Mouse (Mus musculus): Measurements from ENCODE around the gene Wdtc1. TPM values are rescaled to one million over a fixed set of nuclear protein-coding genes. Genes with fewer than 3 reads are reported as not detected.

Wdtc1 gene
- total RNA-seq (2014; rRNA removed) (47.7 and 51.9 TPM in 2 replicates), polyA plus RNA-seq (2015; fragmentation: Nextera tagmentation; extraction: Ambion mirVana) (12.8 and 14.9 TPM in 2 replicates)

DNA sequence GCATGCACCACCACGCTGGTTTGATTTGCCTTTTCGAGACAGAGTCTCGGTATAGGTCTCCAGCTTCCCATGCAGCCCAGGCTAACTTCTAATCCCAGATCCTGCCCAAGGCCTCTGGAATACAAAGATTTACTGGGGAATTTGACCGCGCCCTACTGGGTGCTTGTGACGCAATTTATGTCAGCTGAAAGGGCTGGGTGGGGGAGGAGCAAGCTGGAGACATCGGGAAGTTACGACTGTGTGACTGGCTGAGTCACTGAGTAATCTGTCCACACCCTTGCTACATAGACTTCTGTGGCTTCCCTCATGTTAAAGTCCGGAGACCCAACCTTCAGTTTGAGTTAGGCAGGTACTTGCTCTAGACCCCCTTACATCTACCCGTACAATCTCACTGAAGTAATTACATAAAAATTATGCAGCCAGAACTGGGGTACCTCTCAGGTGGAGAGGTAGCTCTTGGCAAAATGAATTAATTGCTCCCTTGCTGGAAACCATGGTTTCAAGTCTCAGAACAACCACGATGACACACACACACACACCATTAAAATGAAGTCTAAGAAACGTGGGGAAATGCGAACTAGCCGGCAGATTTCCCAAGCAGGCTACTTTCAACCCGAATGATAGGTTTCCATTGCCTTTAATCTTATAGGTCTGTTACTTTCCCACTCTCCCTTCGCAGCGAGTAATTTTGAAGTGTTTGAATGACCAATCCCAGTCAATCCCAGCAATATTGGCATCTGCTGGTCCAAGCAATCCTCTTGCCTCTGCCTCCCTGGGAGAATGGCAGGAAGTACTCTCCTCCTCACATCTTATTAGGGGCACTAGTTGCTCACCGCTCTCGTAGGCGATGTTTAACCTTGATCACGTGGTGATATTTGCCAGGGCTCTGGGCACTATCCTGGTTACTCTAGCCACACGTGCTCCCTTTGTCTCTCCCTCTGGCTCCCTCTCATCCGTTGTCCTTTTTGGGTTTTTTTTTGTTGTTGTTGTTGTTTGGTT, at the start of gene Wdtc1:
TSS of gene Wdtc1 (minus strand) at position 115 of the 999 bp plus-strand sequence.
- no peak for ATAC-seq
- no peak within 1 kb of the TSS for H3K9ac ChIP-seq (replicated peaks; ENCODE audit: low read length)
- H3K27me3 ChIP-seq (ENCODE audit: insufficient read depth, low read length), result no peaks in the 10 kb centered on the region
- no peaks in the 10 kb centered on the region for H3K9me3 ChIP-seq (ENCODE audit: low read length)
- H3K4me1 ChIP-seq (ENCODE audit: insufficient read depth, low read length), result no peaks in the 10 kb centered on the region
- no peak for DNase-seq (ENCODE audit: low spot score)
- no peaks in the 10 kb centered on the region for H3K36me3 ChIP-seq (ENCODE audit: insufficient read depth, low read length)
- H3K4me2 ChIP-seq (ENCODE audit: low read depth, low read length), result no peak within 1 kb of the TSS
- WGBS, result 89% methylated on average over 23 of the region's 23 CpGs
- H3K4me3 ChIP-seq (ENCODE audit: low read length), result no peak within 1 kb of the TSS
- TF ChIP-seq CTCF (IDR thresholded peaks at IDR 0.05; ENCODE audit: low read depth), result no peak
- no peak within 1 kb of the TSS for H3K27ac ChIP-seq

DNA sequence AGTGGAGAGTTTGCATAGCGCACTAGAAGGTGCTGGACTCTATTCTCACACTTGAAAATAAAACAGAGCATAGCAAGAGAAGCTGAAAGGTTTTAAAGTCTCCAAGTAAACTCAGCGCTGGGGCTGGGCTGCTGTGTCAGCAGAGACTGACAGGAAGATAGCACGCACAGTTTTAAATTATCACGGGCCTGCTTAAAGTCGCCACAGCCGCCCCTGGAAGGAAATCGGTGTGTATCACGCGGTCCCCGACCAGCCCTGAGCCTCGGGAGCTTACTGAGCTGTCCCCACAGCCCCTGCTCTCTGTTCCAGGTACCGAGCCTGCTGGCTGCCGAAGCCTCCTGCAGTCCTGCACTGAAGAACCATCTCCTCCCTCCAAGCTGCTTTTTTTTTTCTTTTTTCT, 48.7 kb upstream of the Wdtc1 start:
- no peaks in the 10 kb centered on the region for H3K36me3 ChIP-seq (ENCODE audit: insufficient read depth, low read length)
- no peak overlapping the region for H3K4me3 ChIP-seq (ENCODE audit: low read length)
- no peak overlapping the region for H3K4me2 ChIP-seq (ENCODE audit: low read depth, low read length)
- ATAC-seq (no peak), DNase-seq (ENCODE audit: low spot score) (no peak)
- H3K27me3 ChIP-seq (ENCODE audit: insufficient read depth, low read length), result no peaks in the 10 kb centered on the region
- TF ChIP-seq CTCF (IDR thresholded peaks at IDR 0.05; ENCODE audit: low read depth), result no peak
- no peak overlapping the region for H3K9ac ChIP-seq (replicated peaks; ENCODE audit: low read length)
- H3K4me1 ChIP-seq (ENCODE audit: insufficient read depth, low read length), result peaks cover 5% of the 10 kb centered on the region; the same call in 1 of the 2 replicates
- 62% methylated on average over 13 of the region's 13 CpGs for WGBS
- no peaks in the 10 kb centered on the region for H3K9me3 ChIP-seq (ENCODE audit: low read length)
- H3K27ac ChIP-seq, result no peak overlapping the region

DNA sequence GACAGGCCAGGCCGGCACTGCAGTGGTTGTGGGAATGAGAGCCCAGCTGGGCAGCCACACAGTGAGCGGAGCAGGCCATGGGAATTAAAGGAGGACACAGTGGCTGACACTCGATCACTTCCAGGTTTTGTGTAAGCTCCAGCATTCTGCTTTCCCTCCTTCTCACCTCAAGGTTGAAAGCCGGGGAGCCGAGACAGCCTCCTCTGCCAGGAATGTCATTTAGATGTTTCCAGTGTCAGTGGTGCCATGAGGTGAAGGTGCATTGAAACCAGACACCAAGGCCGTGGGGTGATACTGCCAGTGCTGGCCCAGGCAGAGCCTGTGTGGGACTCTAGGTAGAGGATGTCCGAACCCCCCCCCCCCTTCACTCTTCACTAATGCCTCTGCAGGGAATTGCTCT, 46.8 kb upstream of the Wdtc1 start:
- no peaks in the 10 kb centered on the region for H3K27me3 ChIP-seq (ENCODE audit: insufficient read depth, low read length)
- peaks cover 15% of the 10 kb centered on the region for H3K4me1 ChIP-seq (ENCODE audit: insufficient read depth, low read length)
- H3K4me2 ChIP-seq (ENCODE audit: low read depth, low read length), result no peak overlapping the region
- WGBS, result 77% methylated on average over 7 of the region's 7 CpGs
- DNase-seq (ENCODE audit: low spot score) (no peak), ATAC-seq (no peak)
- no peak overlapping the region for H3K4me3 ChIP-seq (ENCODE audit: low read length)
- H3K9me3 ChIP-seq (ENCODE audit: low read length), result no peaks in the 10 kb centered on the region
- H3K9ac ChIP-seq (replicated peaks; ENCODE audit: low read length), result no peak overlapping the region
- no peak overlapping the region for H3K27ac ChIP-seq
- H3K36me3 ChIP-seq (ENCODE audit: insufficient read depth, low read length), result no peaks in the 10 kb centered on the region
- no peak for TF ChIP-seq CTCF (IDR thresholded peaks at IDR 0.05; ENCODE audit: low read depth)

DNA sequence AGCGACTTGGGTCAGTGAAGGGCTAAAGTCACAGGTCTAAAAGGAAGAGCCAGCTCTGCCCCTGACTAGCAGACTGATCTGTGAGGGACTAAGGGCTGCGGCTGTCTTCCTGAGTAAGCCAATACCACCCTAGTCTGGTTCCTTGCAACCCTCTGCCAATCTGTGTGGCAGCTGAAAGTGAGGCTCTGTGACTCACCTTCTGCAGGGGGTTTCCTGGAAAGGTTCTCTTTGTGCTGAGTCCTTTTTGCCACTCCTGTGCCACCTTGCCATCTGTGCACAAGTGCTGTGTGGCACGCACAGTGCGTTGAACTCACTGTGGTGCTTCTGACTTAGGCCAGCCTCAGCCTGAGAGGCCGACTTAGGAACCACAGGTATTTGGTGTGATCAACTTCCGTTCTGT, 46.2 kb upstream of the Wdtc1 start:
- no peak for TF ChIP-seq CTCF (IDR thresholded peaks at IDR 0.05; ENCODE audit: low read depth)
- Histone ChIP-seq H3K4me1 (ENCODE audit: insufficient read depth, low read length) (peaks cover 15% of the 10 kb centered on the region), H3K9ac (replicated peaks; ENCODE audit: low read length) (no peak overlapping the region), H3K9me3 (ENCODE audit: low read length) (no peaks in the 10 kb centered on the region), H3K36me3 (ENCODE audit: insufficient read depth, low read length) (no peaks in the 10 kb centered on the region), H3K27ac (no peak overlapping the region), H3K4me3 (ENCODE audit: low read length) (no peak overlapping the region), H3K4me2 (ENCODE audit: low read depth, low read length) (no peak overlapping the region), H3K27me3 (ENCODE audit: insufficient read depth, low read length) (no peaks in the 10 kb centered on the region)
- WGBS, result 86% methylated on average over 6 of the region's 6 CpGs
- no peak for ATAC-seq
- no peak for DNase-seq (ENCODE audit: low spot score)

DNA sequence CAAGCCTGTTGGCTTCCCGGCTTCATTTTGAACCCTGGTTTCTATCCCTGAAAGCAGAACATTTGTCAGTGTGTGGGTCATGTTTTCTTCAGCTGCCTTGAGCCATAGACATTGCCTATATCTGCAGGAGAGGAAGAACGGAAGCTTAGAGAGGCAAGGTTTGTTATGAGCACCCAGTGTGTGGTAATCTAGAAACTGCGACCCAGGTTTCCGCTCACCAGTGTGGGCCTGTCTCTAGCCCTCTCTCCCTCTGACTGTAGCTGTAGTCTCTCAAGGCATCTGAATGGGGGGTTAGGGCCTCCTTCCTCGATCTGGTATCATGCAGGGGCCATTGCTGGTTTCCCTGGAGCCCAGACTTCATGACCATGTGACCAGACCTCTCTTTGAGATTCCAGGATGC, 45.3 kb upstream of the Wdtc1 start:
- H3K27me3 ChIP-seq (ENCODE audit: insufficient read depth, low read length), result no peaks in the 10 kb centered on the region
- TF ChIP-seq CTCF (IDR thresholded peaks at IDR 0.05; ENCODE audit: low read depth), result no peak
- H3K9ac ChIP-seq (replicated peaks; ENCODE audit: low read length), result no peak overlapping the region
- no peak overlapping the region for H3K4me3 ChIP-seq (ENCODE audit: low read length)
- no peak for DNase-seq (ENCODE audit: low spot score)
- 79% methylated on average over 5 of the region's 5 CpGs for WGBS
- H3K4me1 ChIP-seq (ENCODE audit: insufficient read depth, low read length), result peaks cover 15% of the 10 kb centered on the region
- H3K4me2 ChIP-seq (ENCODE audit: low read depth, low read length), result no peak overlapping the region
- no peak for ATAC-seq
- H3K36me3 ChIP-seq (ENCODE audit: insufficient read depth, low read length), result no peaks in the 10 kb centered on the region
- H3K27ac ChIP-seq, result no peak overlapping the region
- no peaks in the 10 kb centered on the region for H3K9me3 ChIP-seq (ENCODE audit: low read length)

DNA sequence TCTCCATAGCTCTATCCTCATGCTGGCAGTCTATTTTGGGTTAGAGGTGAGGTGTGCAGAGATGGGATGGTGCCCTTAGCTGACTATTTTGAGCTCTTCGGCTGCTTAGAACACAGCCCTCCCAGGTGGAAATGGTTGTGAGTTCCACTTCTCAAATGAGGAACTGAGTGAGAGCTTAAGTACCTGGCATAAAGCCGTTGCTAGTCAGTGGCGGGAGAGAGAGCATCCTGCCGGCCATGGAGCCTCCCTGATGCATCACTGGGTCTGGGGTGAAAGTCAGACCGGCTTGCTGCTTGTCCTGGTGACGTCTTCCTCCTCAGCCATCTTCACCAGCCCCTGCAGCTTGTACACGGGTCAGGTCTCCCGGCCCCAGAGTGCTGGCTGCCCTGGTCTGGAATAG, 44.7 kb upstream of the Wdtc1 start:
- Histone ChIP-seq H3K36me3 (ENCODE audit: insufficient read depth, low read length) (no peaks in the 10 kb centered on the region), H3K4me1 (ENCODE audit: insufficient read depth, low read length) (peaks cover 15% of the 10 kb centered on the region), H3K4me3 (ENCODE audit: low read length) (no peak overlapping the region), H3K9me3 (ENCODE audit: low read length) (no peaks in the 10 kb centered on the region), H3K27ac (no peak overlapping the region), H3K4me2 (ENCODE audit: low read depth, low read length) (no peak overlapping the region), H3K27me3 (ENCODE audit: insufficient read depth, low read length) (no peaks in the 10 kb centered on the region), H3K9ac (replicated peaks; ENCODE audit: low read length) (no peak overlapping the region)
- ATAC-seq (no peak), DNase-seq (ENCODE audit: low spot score) (no peak)
- WGBS, result 81% methylated on average over 8 of the region's 8 CpGs
- no peak for TF ChIP-seq CTCF (IDR thresholded peaks at IDR 0.05; ENCODE audit: low read depth)

DNA sequence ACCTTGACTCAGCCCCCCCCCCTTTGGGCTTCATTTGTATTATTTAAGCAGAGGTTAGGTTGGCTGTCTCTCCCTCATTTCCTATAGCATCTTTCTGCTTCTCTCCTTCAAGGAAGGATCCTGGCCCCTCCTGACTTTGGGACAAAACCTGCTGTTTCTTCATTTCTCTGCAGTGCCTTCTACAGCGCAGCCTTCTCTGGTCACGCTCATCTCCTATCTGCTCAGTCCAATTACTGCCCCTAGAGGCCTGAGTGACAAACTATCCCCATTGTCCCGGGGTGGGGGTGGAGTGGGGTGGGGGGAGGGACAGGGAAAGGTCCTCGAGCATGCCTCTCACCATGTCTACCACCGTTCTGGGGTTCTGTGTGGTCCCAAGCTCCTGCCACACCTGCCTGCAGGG, 44.0 kb upstream of the Wdtc1 start:
- DNase-seq (ENCODE audit: low spot score) (no peak), ATAC-seq (peak; percentile 12; the same call in 1 of the 2 replicates)
- no peak overlapping the region for H3K9ac ChIP-seq (replicated peaks; ENCODE audit: low read length)
- WGBS, result 40% methylated on average over 5 of the region's 5 CpGs
- H3K4me3 ChIP-seq (ENCODE audit: low read length), result no peak overlapping the region
- no peak overlapping the region for H3K4me2 ChIP-seq (ENCODE audit: low read depth, low read length)
- H3K36me3 ChIP-seq (ENCODE audit: insufficient read depth, low read length), result no peaks in the 10 kb centered on the region
- H3K27me3 ChIP-seq (ENCODE audit: insufficient read depth, low read length), result no peaks in the 10 kb centered on the region
- no peak overlapping the region for H3K27ac ChIP-seq
- TF ChIP-seq CTCF (IDR thresholded peaks at IDR 0.05; ENCODE audit: low read depth), result peak; percentile 21; the same call in 1 of the 2 replicates
- no peaks in the 10 kb centered on the region for H3K9me3 ChIP-seq (ENCODE audit: low read length)
- peaks cover 15% of the 10 kb centered on the region for H3K4me1 ChIP-seq (ENCODE audit: insufficient read depth, low read length)

Measured in hindbrain, postnatal 0 days (tissue).